Mouse (Mus musculus): ENCODE data around the gene Casp6. TPM values are rescaled to one million over a fixed set of nuclear protein-coding genes. Genes with fewer than 3 reads are reported as not detected.

Casp6 gene
- 15.0 TPM for total RNA-seq (2023)

GRCm38 (mm10) chr3:129901271-129901809 is at the start of gene Casp6:
Gene Casp6 (plus strand): TSS chr3:129901425.

GRCm38 (mm10) chr3:129878405-129879021 is 22.7 kb upstream of the Casp6 start, which contains the start of gene Pla2g12a:
Gene Pla2g12a (plus strand): TSS chr3:129878606.

Other genes starting within 250 kb of the Casp6 start
- 3.9 TPM for gene Egf, start 146.1 kb upstream of the Casp6 start, total RNA-seq (2023)
- gene Lrit3, start 97.4 kb upstream of the Casp6 start, total RNA-seq (2023) = not detected
- gene Rrh, start 78.8 kb upstream of the Casp6 start, total RNA-seq (2023) = 1.1 TPM
- 82.9 TPM for gene Gar1, start 70.0 kb upstream of the Casp6 start, total RNA-seq (2023)
- not detected for gene Cfi, start 65.5 kb upstream of the Casp6 start, total RNA-seq (2023)
- gene Pla2g12a, start 22.8 kb upstream of the Casp6 start, total RNA-seq (2023) = 6.9 TPM
- 7.5 TPM for gene Mcub, start 68.8 kb downstream of the Casp6 start, total RNA-seq (2023)
- 128 TPM for gene Sec24b, start 160.1 kb downstream of the Casp6 start, total RNA-seq (2023)
- not detected for gene Col25a1, start 230.1 kb downstream of the Casp6 start, total RNA-seq (2023)